Mouse (Mus musculus): ENCODE results near the gene Gna13.

- TF ChIP-seq CTCF (IDR thresholded peaks at IDR 0.05; ENCODE audit: low read depth) (no peak), EP300 (optimal IDR thresholded peaks at IDR 0.05) (no peak)
These were observed 6.8 kb upstream of the Gna13 start for GRCm38 (mm10) chr11:109355771-109356388.
